Mouse (Mus musculus): ENCODE measurements around the gene Syne4. TPM values are rescaled to one million over a fixed set of nuclear protein-coding genes. Genes with fewer than 3 reads are reported as not detected.

The Syne4 gene
- total RNA-seq, 2 experiments from 2014 or later: 0.81 to 1.3 TPM

DNA sequence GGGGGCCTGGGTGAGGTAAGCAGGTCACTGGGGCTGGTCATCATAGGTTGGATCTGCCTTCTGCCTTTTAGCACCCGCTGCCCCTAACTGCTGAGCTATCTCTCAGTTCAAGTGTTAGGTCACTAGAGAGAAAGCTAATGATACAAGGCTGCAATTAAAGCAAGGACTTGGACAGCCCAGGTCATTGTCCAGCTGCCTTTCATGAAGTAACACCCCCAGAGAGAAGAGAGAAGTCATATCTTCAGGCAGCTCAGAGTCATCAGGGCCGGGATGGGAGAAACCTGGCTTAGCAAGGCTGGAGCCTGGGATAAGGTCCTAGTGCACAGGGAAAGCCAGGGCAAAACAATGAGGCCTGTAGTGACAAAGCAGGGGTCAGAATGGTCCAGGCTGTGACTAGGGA, 52.9 kb downstream of the Syne4 start:
- intact Hi-C loops (cut with DNase I): no loop called here
- no peak for DNase-seq

Other genes with a start within 250 kb of the Syne4 start
- 1 to 10 TPM; 1.7 to 2.6 TPM for gene Zfp82, start 241.9 kb upstream of the Syne4 start, total RNA-seq (2021)
- not detected for gene Gm26920, start 224.4 kb upstream of the Syne4 start, total RNA-seq (2021)
- gene Zfp566, start 224.3 kb upstream of the Syne4 start, total RNA-seq (2021): 1 to 10 TPM; 1.8 to 2.7 TPM
- gene Zfp260, start 220.0 kb upstream of the Syne4 start, total RNA-seq (2021): 10 to 100 TPM; 30.9 to 35.3 TPM
- 1 to 10 TPM; 1.8 to 2.7 TPM for gene Zfp382, start 192.9 kb upstream of the Syne4 start, total RNA-seq (2021)
- 10 to 100 TPM; 26.3 to 30.3 TPM for gene Zfp146, start 145.1 kb upstream of the Syne4 start, total RNA-seq (2021)
- 1,000 to 10,000 TPM; 2,810 to 3,153 TPM for gene Cox7a1, start 130.7 kb upstream of the Syne4 start, total RNA-seq (2021)
- 100 to 1,000 TPM; 289 to 298 TPM for gene Capns1, start 116.0 kb upstream of the Syne4 start, total RNA-seq (2021)
- 10 to 100 TPM; 52.3 to 59.5 TPM for gene Polr2i, start 82.9 kb upstream of the Syne4 start, total RNA-seq (2021)
- gene Tbcb, start 82.5 kb upstream of the Syne4 start, total RNA-seq (2021): 10 to 100 TPM; 58.8 to 61.7 TPM
- gene Ovol3, start 79.1 kb upstream of the Syne4 start, total RNA-seq (2021): not detected
- under 1 TPM; 0.22 to 0.35 TPM for gene Thap8, start 34.7 kb upstream of the Syne4 start, total RNA-seq (2021)
- gene Wdr62, start 34.4 kb upstream of the Syne4 start, total RNA-seq (2021): 1 to 10 TPM; 1.5 to 1.9 TPM
- 10 to 100 TPM in 1 of 2 experiments, 1 to 10 TPM in 1; 6.0 to 11.4 TPM for gene Clip3, start 23.1 kb upstream of the Syne4 start, total RNA-seq (2021)
- 10 to 100 TPM; 22.0 to 23.0 TPM for gene Alkbh6, start 6.1 kb upstream of the Syne4 start, total RNA-seq (2021)
- gene E130208F15Rik, start 6.9 kb downstream of the Syne4 start, total RNA-seq (2021): under 1 TPM; 0.65 to 0.78 TPM
- 10 to 100 TPM; 12.0 to 12.5 TPM for gene Sdhaf1, start 9.1 kb downstream of the Syne4 start, total RNA-seq (2021)
- 1 to 10 TPM; 1.3 to 1.4 TPM for gene Lrfn3, start 48.0 kb downstream of the Syne4 start, total RNA-seq (2021)
- 10 to 100 TPM; 22.1 to 22.4 TPM for gene Tyrobp, start 99.0 kb downstream of the Syne4 start, total RNA-seq (2021)
- not detected for gene Hcst, start 105.0 kb downstream of the Syne4 start, total RNA-seq (2021)
- under 1 TPM; 0.27 to 0.28 TPM for gene Nfkbid, start 106.9 kb downstream of the Syne4 start, total RNA-seq (2021)
- 1 to 10 TPM; 2.7 to 3.1 TPM for gene Aplp1, start 130.7 kb downstream of the Syne4 start, total RNA-seq (2021)
- not detected for gene Kirrel2, start 142.9 kb downstream of the Syne4 start, total RNA-seq (2021)
- not detected for gene Nphs1, start 143.5 kb downstream of the Syne4 start, total RNA-seq (2021)
- gene Prodh2, start 178.8 kb downstream of the Syne4 start, total RNA-seq (2021): not detected
- gene Arhgap33, start 220.3 kb downstream of the Syne4 start, total RNA-seq (2021): under 1 TPM; 0.56 to 0.89 TPM
- 100 to 1,000 TPM; 749 to 757 TPM for gene Hspb6, start 237.4 kb downstream of the Syne4 start, total RNA-seq (2021)
- gene Proser3, start 237.5 kb downstream of the Syne4 start, total RNA-seq (2021): 1 to 10 TPM; 3.3 to 5.4 TPM
- 10 to 100 TPM; 13.4 to 16.0 TPM for gene Lin37, start 245.0 kb downstream of the Syne4 start, total RNA-seq (2021)
- gene U2af1l4, start 248.5 kb downstream of the Syne4 start, total RNA-seq (2021): 10 to 100 TPM; 62.9 to 63.4 TPM
- gene Gm49396, start 248.5 kb downstream of the Syne4 start, total RNA-seq (2021): 1 to 10 TPM; 1.4 to 1.6 TPM
- 10 to 100 TPM; 75.8 to 81.6 TPM for gene Psenen, start 248.8 kb downstream of the Syne4 start, total RNA-seq (2021)

All from heart, postnatal 36 days (tissue).